Mouse (Mus musculus) spleen, adult 2 months (tissue): Measurements from ENCODE around the gene Aco2. TPM values are rescaled to one million over a fixed set of nuclear protein-coding genes. Genes with fewer than 3 reads are reported as not detected.

Source experiments
- DNase-seq, 2 experiments: peaks; one replicate each; pipeline versions ENCODE4 v3.0.0 to v3.0.0-alpha.2; 2012 to 2021; ENCODE audit warnings: low spot score in 2 of 2, low read depth in 1 of 2
- H3K27ac ChIP-seq: fragments of 200-500 bp; 2 replicates; pipeline ENCODE4 v1.5.1; 2012; ENCODE audit warnings: low read length, inconsistent platforms; ENCODE audit not compliant: insufficient read depth
- H3K27me3 ChIP-seq: fragments of 200-500 bp; 2 replicates; pipeline ENCODE4 v1.6.1; 2012; ENCODE audit warnings: mild to moderate bottlenecking, moderate library complexity, low read length, inconsistent platforms; ENCODE audit not compliant: control insufficient read depth, insufficient read depth
- H3K36me3 ChIP-seq: fragments of 200-500 bp; 2 replicates; pipeline ENCODE4 v1.6.1; 2012; ENCODE audit warnings: mild to moderate bottlenecking, low read length, inconsistent platforms; ENCODE audit not compliant: control insufficient read depth, insufficient read depth
- H3K4me1 ChIP-seq: fragments of 200-500 bp; 2 replicates; pipeline ENCODE4 v1.6.1; 2011; ENCODE audit warnings: inconsistent platforms; ENCODE audit not compliant: control insufficient read depth, insufficient read depth, insufficient read length
- H3K4me3 ChIP-seq: fragments of 200-500 bp; 2 replicates; pipeline ENCODE4 v1.5.1; 2011; ENCODE audit warnings: mild to moderate bottlenecking, inconsistent platforms; ENCODE audit not compliant: insufficient read depth, insufficient read length; ENCODE audit errors: extremely low read depth
- CTCF ChIP-seq: fragments of 200-500 bp; IDR thresholded peaks from 2 replicates; pipeline ENCODE4 v1.5.1; 2011; ENCODE audit warnings: mild to moderate bottlenecking, inconsistent platforms; ENCODE audit not compliant: insufficient read depth, insufficient read length, insufficient replicate concordance; ENCODE audit errors: extremely low read depth
- POLR2A ChIP-seq: fragments of 200-500 bp; IDR thresholded peaks from 2 replicates; pipeline ENCODE4 v1.6.1; 2011; ENCODE audit warnings: low read depth, low read length, inconsistent platforms
- WGBS: fragments of 180-500 bp; shearing (Covaris S2); methylation state at CpG from one replicate; pipeline ENCODE4 v1.1.7; 2018; 5-methylcytosine and 5-hydroxymethylcytosine counted together
- polyA plus RNA-seq: library from polyadenylated mRNA; depleted of rRNA; stranded (reverse); fragments of >200 nt; gene quantifications from 2 replicates; pipeline ENCODE4 v1.2.3, GENCODE M21; 2012; rRNA removed

The Aco2 gene
- polyA plus RNA-seq, 1 experiment = 68.7 TPM

DNA sequence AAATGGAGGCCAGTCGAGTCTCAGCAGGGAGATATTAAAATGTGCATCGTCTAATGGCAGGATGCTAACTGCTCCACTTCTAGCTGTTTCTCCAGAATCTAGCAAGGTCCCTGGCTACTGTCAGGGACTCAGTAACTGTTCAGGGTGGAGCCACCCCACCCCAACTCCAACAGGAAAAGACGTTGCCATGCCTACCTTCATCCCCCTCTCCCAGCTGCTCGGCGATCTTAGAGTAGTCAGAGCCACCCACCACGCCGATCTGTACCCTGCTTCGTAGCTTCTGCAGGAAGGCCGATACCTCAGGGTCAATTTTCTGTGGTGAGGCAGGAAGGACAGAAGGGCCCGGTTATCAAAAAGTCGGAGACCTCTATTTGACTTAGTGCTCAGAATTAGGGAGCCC is 85.5 kb downstream of the Aco2 start:
- Histone ChIP-seq H3K4me3 (no peak overlapping the region), H3K36me3 (peaks cover 6% of the 10 kb centered on the region; the same call in 1 of the 2 replicates), H3K27me3 (no peaks in the 10 kb centered on the region), H3K4me1 (no peaks in the 10 kb centered on the region), H3K27ac (no peak overlapping the region)
- TF ChIP-seq CTCF (no peak), POLR2A (no peak)
- WGBS = 91% methylated on average over 11 of the region's 11 CpGs
- no peak for DNase-seq

DNA sequence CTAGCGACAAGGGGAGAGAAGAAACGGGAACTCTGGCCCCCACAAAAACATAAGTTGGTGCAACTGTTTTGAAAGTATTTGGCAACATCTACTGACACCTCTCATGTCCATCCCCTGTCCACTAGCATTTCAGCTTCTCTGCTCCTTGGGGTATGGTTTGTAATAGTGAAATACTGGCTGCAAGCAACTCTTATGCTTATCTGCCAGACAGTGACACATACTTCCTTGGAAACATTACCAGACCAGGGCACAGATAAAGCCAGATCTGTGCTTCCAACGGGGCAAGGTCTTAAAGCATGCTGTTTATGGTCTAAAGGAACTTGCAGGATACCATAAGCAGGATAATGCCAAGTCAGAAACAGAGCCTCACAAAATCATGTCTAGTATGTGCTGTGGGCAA is 86.8 kb downstream of the Aco2 start:
- DNase-seq = no peak
- Histone ChIP-seq H3K36me3 (peaks cover 5% of the 10 kb centered on the region; the same call in 1 of the 2 replicates), H3K27me3 (no peaks in the 10 kb centered on the region), H3K4me3 (no peak overlapping the region), H3K4me1 (no peaks in the 10 kb centered on the region), H3K27ac (no peak overlapping the region)
- 88% methylated on average over 3 of the region's 3 CpGs for WGBS
- TF ChIP-seq CTCF (no peak), POLR2A (no peak)

- H3K36me3 ChIP-seq = peaks cover 1% of the 10 kb centered on the region; the same call in 1 of the 2 replicates
- peak; percentile 95 to 100 for DNase-seq
- TF ChIP-seq POLR2A = no peak
- TF ChIP-seq CTCF = peak; percentile 56; the same call in 1 of the 2 replicates
- no peaks in the 10 kb centered on the region for H3K27me3 ChIP-seq
- H3K27ac ChIP-seq = peak within 1 kb of the TSS; percentile 35; the same call in 1 of the 2 replicates
- no peaks in the 10 kb centered on the region for H3K4me1 ChIP-seq
- under 1% methylated on average over 77 of the region's 77 CpGs for WGBS
- H3K4me3 ChIP-seq = peak within 1 kb of the TSS; percentile 66
These were observed 88.3 kb downstream of the Aco2 start, which contains the start of gene Pmm1 for GRCm38 (mm10) chr15:81960171-81961077. TSS of gene Pmm1 (minus strand) at chr15:81960930.

DNA sequence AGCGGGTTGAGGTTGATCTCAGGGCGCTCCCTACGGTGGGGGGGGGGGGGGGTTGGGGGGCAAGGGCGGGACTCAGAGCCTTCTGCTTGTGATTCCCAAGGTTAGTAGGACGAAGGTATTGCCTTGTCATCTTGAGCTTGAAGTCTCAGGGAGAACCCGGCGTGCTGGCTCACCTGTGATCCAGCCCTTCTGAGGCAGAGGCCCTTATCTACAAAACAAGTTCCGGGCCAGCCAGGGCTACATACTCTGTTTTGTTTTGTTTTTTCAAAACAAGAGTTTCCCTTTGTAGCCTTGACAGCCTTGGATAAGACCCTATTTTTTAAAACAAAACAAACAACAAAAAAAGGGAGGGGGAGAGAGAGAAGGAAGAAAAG is 89.0 kb downstream of the Aco2 start:
- no peak for DNase-seq
- 0% methylated on average over 6 of the region's 8 CpGs for WGBS
- no peak for TF ChIP-seq POLR2A
- TF ChIP-seq CTCF = no peak
- Histone ChIP-seq H3K27me3 (no peaks in the 10 kb centered on the region), H3K27ac (no peak overlapping the region), H3K4me1 (no peaks in the 10 kb centered on the region), H3K36me3 (no peaks in the 10 kb centered on the region), H3K4me3 (peak overlapping the region; percentile 56)

GRCm38 (mm10) chr15:81964262-81964661 is 92.2 kb downstream of the Aco2 start:
- DNase-seq = no peak
- no peaks in the 10 kb centered on the region for H3K4me1 ChIP-seq
- TF ChIP-seq CTCF (no peak), POLR2A (no peak)
- H3K27ac ChIP-seq = no peak overlapping the region
- H3K27me3 ChIP-seq = no peaks in the 10 kb centered on the region
- H3K36me3 ChIP-seq = no peaks in the 10 kb centered on the region
- 56% methylated on average over 1 of the region's 1 CpGs for WGBS
- H3K4me3 ChIP-seq = no peak overlapping the region

Other genes with a start within 250 kb of the Aco2 start
- 14.9 and 16.3 TPM in 2 replicates for gene L3mbtl2, start 208.4 kb upstream of the Aco2 start, polyA plus RNA-seq
- 0.61 and 0.63 TPM in 2 replicates for gene Chadl, start 175.0 kb upstream of the Aco2 start, polyA plus RNA-seq
- 18.8 and 24.9 TPM in 2 replicates for gene Zc3h7b, start 127.3 kb upstream of the Aco2 start, polyA plus RNA-seq
- 26.6 and 28.4 TPM in 2 replicates for gene Rangap1, start 126.8 kb upstream of the Aco2 start, polyA plus RNA-seq
- gene Tef, start 69.9 kb upstream of the Aco2 start, polyA plus RNA-seq = 21.2 and 21.9 TPM in 2 replicates
- 24.8 and 36.6 TPM in 2 replicates for gene Tob2, start 13.5 kb upstream of the Aco2 start, polyA plus RNA-seq
- 22.7 and 29.8 TPM in 2 replicates for gene Phf5a, start 398 bp upstream of the Aco2 start, polyA plus RNA-seq
- gene Polr3h, start 53.9 kb downstream of the Aco2 start, polyA plus RNA-seq = 8.6 and 11.1 TPM in 2 replicates
- 5.4 and 6.1 TPM in 2 replicates for gene Csdc2, start 64.5 kb downstream of the Aco2 start, polyA plus RNA-seq
- 18.2 and 28.1 TPM in 2 replicates for gene Pmm1, start 88.6 kb downstream of the Aco2 start, polyA plus RNA-seq
- not detected in 2 replicates for gene 1700029P11Rik, start 108.2 kb downstream of the Aco2 start, polyA plus RNA-seq
- gene Xrcc6, start 115.5 kb downstream of the Aco2 start, polyA plus RNA-seq = 11.8 TPM in 2 replicates
- gene Desi1, start 161.6 kb downstream of the Aco2 start, polyA plus RNA-seq = 15.4 and 18.1 TPM in 2 replicates
- gene Snu13, start 175.3 kb downstream of the Aco2 start, polyA plus RNA-seq = 34.5 and 37.5 TPM in 2 replicates
- not detected in 2 replicates for gene 4930407I10Rik, start 186.8 kb downstream of the Aco2 start, polyA plus RNA-seq
- 0.05 TPM in 1 of 2 replicates, not detected in the other for gene Mei1, start 197.7 kb downstream of the Aco2 start, polyA plus RNA-seq